Mouse (Mus musculus): Measurements from ENCODE around the gene Gm8797. TPM values are rescaled to one million over a fixed set of nuclear protein-coding genes. Genes with fewer than 3 reads are reported as not detected.

The Gm8797 gene
- polyA plus RNA-seq (2012; rRNA removed) = 1.8 and 4.0 TPM in 2 replicates

GRCm38 (mm10) chr3:5750506-5750905 is at the start of gene Gm8797:
TSS of gene Gm8797 (plus strand) at chr3:5750806.

